ENCODE assay signal across 14 mouse cellular contexts in the genomic region with DNA sequence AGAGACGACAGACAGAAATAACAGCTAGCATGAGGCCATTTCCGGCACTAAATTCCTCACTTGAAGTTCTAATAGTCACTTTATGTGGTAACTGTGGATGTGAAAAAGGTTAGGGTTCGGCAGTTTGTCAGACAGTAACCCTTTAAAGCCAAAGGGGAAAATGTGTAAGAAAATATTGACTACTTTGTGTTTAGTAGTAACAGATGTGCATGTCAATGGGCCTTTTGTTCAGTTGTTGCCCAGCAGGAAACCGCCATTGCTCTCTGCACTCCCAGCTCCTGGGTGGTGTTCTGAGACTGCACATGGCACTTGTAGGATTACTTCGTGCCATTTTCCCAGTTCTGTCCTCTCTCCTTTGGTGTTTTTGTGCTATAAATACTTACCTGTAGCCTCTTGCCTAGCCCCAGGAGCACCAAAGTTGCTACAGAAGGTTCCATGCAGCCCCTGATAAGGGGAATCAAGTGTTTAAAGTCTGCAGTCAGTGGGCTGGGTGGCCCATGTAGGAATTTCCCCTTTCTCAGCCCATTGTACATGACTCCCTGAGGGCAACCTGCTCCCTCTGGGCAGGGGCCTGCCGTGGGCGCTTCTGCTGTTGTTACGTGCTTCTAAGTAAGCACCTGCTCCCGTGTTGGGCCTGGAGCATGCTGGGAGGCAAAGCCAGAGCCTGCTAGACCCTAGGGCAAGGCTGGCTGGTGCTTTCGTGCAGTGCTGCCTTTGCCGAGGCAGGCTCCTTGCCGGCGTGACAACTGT.
DNase-seq lines count a peak whose midpoint lies in the region; ATAC-seq and TF ChIP-seq lines count a peak whose summit lies in the region.
"Had no signal": no experiment of that assay in that cellular context is flagged by ENCODE, and none has a peak within 500 bp of the region (broad histone marks: within the 10 kb centered on the region; RNA-seq: fewer than 3 reads in every experiment).

No protein-coding gene starts in this region.

- no peak for ATAC-seq in heart, embryonic 12.5 days (ENCODE audit: insufficient number of reproducible peaks, low FRiP score)
- ATAC-seq: forebrain, postnatal 0 days had no signal

- no peak for TF ChIP-seq CTCF in E14TG2a.4 (conservative IDR thresholded peaks at IDR 0.05; ENCODE audit: low read length)

- H3K4me2 ChIP-seq in heart, embryonic 12.5 days: no peak overlapping the region

- intact Hi-C loops in heart, postnatal 25 days (cut with DNase I): loop anchor here (2.0 kb wide), 1 partner anchor 15 kb away; no protein-coding TSS in a partner anchor

- WGBS in heart, embryonic 12.5 days: 57% methylated on average over 13 of the region's 13 CpGs
- 38% methylated on average over 13 of the region's 13 CpGs for WGBS in limb, embryonic 10.5 days

- H3K9me3 ChIP-seq in heart, embryonic 12.5 days (replicated peaks): no peaks in the 10 kb centered on the region
- no peaks in the 10 kb centered on the region for H3K9me3 ChIP-seq in E14TG2a.4 (ENCODE audit: low read length)
- no peaks in the 10 kb centered on the region for H3K9me3 ChIP-seq in limb, embryonic 10.5 days (replicated peaks)
- H3K9me3 ChIP-seq: G1E had no signal

- peaks cover 40% of the 10 kb centered on the region for H3K4me1 ChIP-seq in heart, embryonic 12.5 days (replicated peaks)
- peaks cover 34% of the 10 kb centered on the region for H3K4me1 ChIP-seq in E14TG2a.4 (replicated peaks; ENCODE audit: low read depth, low read length)
- peaks cover 51% of the 10 kb centered on the region for H3K4me1 ChIP-seq in limb, embryonic 10.5 days

- H3K4me3 ChIP-seq in heart, embryonic 12.5 days: no peak overlapping the region
- H3K4me3 ChIP-seq in E14TG2a.4 (replicated peaks; ENCODE audit: low read length): peak overlapping the region; percentile 43
- 0 out of 2 replicates have a peak overlapping the region, but pooled peaks have one; percentile 18 for H3K4me3 ChIP-seq in limb, embryonic 10.5 days

- H3K27me3 ChIP-seq in heart, embryonic 12.5 days (replicated peaks): no peaks in the 10 kb centered on the region
- H3K27me3 ChIP-seq in E14TG2a.4 (ENCODE audit: insufficient read depth, low read length): peaks cover 44% of the 10 kb centered on the region
- H3K27me3 ChIP-seq in limb, embryonic 10.5 days (ENCODE audit: low read depth, poor library complexity, severe bottlenecking): no peaks in the 10 kb centered on the region; the same call in 1 of the 2 replicates

- H3K36me3 ChIP-seq in heart, embryonic 12.5 days: no peaks in the 10 kb centered on the region
- no peaks in the 10 kb centered on the region for H3K36me3 ChIP-seq in E14TG2a.4 (ENCODE audit: insufficient read depth, low read length)
- H3K36me3 ChIP-seq in limb, embryonic 10.5 days: no peaks in the 10 kb centered on the region
- H3K36me3 ChIP-seq: G1E had no signal

- peak overlapping the region; percentile 6; the same call in 1 of the 2 replicates for H3K27ac ChIP-seq in heart, embryonic 12.5 days (ENCODE audit: poor library complexity, severe bottlenecking)
- H3K27ac ChIP-seq in limb, embryonic 10.5 days: peak overlapping the region; percentile 95
- H3K27ac ChIP-seq: macrophage had no signal

- DNase-seq in heart, postnatal 25 days (ENCODE audit: low spot score): no peak
- peak; percentile 35 to 54 for DNase-seq in cerebellum, postnatal 25 days
- DNase-seq in limb, embryonic 10.5 days (ENCODE audit: low spot score): peak; percentile 53
- DNase-seq in adrenal gland, postnatal 25 days: no peak
- no peak for DNase-seq in ovary, postnatal 10 days (ENCODE audit: low spot score)
- DNase-seq in left cerebral cortex, adult 8-10 months (ENCODE audit: low spot score in 2 of 2): no peak
- DNase-seq: forebrain, postnatal 0 days; heart, postnatal 10 days; right cerebral cortex, postnatal 25 days; thymus, adult 2 months had no signal

- H3K9ac ChIP-seq in heart, embryonic 12.5 days: no peak overlapping the region
- H3K9ac ChIP-seq: forebrain, postnatal 0 days had no signal

Comparison
In these comparisons a context has a peak if more than half of its experiments do, and no peak if none do; other contexts are left out.
1. DNase-seq: peak in cerebellum, postnatal 25 days (2 of 2) and limb, embryonic 10.5 days (single experiment); none in heart, postnatal 25 days (single experiment), adrenal gland, postnatal 25 days (single experiment), ovary, postnatal 10 days (single experiment) and left cerebral cortex, adult 8-10 months (0 of 2).